Mouse (Mus musculus) hindbrain, embryonic 14.5 days (tissue): Measurements from ENCODE around the gene Olfr1472. TPM values are rescaled to one million over a fixed set of nuclear protein-coding genes. Genes with fewer than 3 reads are reported as not detected.
"Not testable (repeated sequence)": the region's sequence is repeated elsewhere in the genome, so short reads cannot be mapped to it uniquely, and the experiment has no call there.

Experiments
- ATAC-seq: fragments of 200-750 bp; cut with Nextera tagmentation; 2 replicates; pipeline ENCODE4 v1.8.0; 2017; ENCODE audit warnings: moderate number of reproducible peaks, mild to moderate bottlenecking, moderate TSS enrichment, moderate library complexity; ENCODE audit not compliant: low FRiP score
- DNase-seq: peaks from one replicate; pipeline ENCODE4 v3.0.0-alpha.2; 2015; ENCODE audit warnings: low spot score
- H3K27ac ChIP-seq: fragments of 300-500 bp; sonication (generic); 2 replicates; pipeline ENCODE4 v1.5.1; 2014; ENCODE audit warnings: mild to moderate bottlenecking, moderate library complexity
- H3K27me3 ChIP-seq: fragments of 300-500 bp; sonication (generic); 2 replicates; pipeline ENCODE4 v1.6.1; 2014; ENCODE audit warnings: mild to moderate bottlenecking, low read length, mixed read lengths; ENCODE audit not compliant: control insufficient read depth, insufficient read depth
- H3K36me3 ChIP-seq: fragments of 300-500 bp; sonication (generic); replicated peaks from 2 replicates; pipeline ENCODE4 v1.6.1; 2014; ENCODE audit not compliant: control insufficient read depth, insufficient read depth
- H3K4me1 ChIP-seq: fragments of 300-500 bp; sonication (generic); replicated peaks from 2 replicates; pipeline ENCODE4 v1.6.1; 2014; ENCODE audit warnings: antibody characterized with exemption, low read length, mixed read lengths; ENCODE audit not compliant: control insufficient read depth, insufficient read depth
- H3K4me2 ChIP-seq: fragments of 300-500 bp; sonication (generic); replicated peaks from 2 replicates; pipeline ENCODE4 v1.6.1; 2014; ENCODE audit warnings: mild to moderate bottlenecking, moderate library complexity
- H3K4me3 ChIP-seq: fragments of 300-500 bp; sonication (generic); replicated peaks from 2 replicates; pipeline ENCODE4 v1.5.1; 2014; ENCODE audit warnings: mild to moderate bottlenecking, low read length
- H3K9ac ChIP-seq: fragments of 300-500 bp; sonication (generic); 2 replicates; pipeline ENCODE4 v1.6.1; 2014
- H3K9me3 ChIP-seq: fragments of 300-500 bp; sonication (generic); 2 replicates; pipeline ENCODE4 v1.6.1; 2016; ENCODE audit warnings: low read length; ENCODE audit not compliant: control insufficient read depth
- WGBS: fragments of 180-500 bp; shearing (Covaris S2); extraction: QIAGEN DNeasy Blood & Tissue Kit; methylation state at CpG from one replicate; pipeline ENCODE4 v1.1.7; 2014; 5-methylcytosine and 5-hydroxymethylcytosine counted together
- polyA plus RNA-seq: library from polyadenylated mRNA; unstranded; fragments of >200 nt; fragmentation: Nextera tagmentation; extraction: Ambion mirVana; gene quantifications from 2 replicates; pipeline ENCODE4 v1.2.1, GENCODE M21; 2014

Olfr1472 gene
- not detected in 2 replicates for polyA plus RNA-seq

- no peak for ATAC-seq
Measured at GRCm38 (mm10) chr19:13455986-13456385, at the start of gene Olfr1472. Gene Olfr1472, minus strand, starts transcription at chr19:13456086.

DNA sequence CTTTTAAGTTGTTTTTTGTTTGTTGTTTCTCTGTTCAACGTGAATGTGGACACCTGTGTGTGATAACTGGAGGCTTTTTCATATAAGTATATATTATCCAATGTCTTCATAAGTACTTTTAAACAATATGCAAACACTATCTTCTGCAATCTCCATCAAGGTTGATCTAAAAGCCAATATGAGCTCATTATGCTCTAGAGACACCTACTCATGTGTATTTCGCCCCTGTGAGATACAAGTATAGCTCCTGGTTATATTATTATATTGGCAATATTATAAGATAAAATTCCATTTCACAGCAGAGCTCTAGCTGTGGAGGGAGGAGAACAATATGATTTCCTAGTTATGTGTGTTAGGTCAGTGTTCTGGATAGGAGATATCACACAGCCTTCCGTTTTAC lies 44.4 kb upstream of the Olfr1472 start, which contains the start of gene Olfr1477:
TSS of gene Olfr1477 (plus strand) at position 301 of the 400 bp plus-strand sequence.
- WGBS, result 77% methylated on average over 3 of the region's 3 CpGs
- H3K9me3 ChIP-seq, result 0 out of 2 replicates have a peak, but pooled peaks cover 2% of the 10 kb centered on the region
- no peak within 1 kb of the TSS for H3K9ac ChIP-seq
- ATAC-seq, result no peak
- no peak within 1 kb of the TSS for H3K27ac ChIP-seq
- no peaks in the 10 kb centered on the region for H3K4me1 ChIP-seq
- no peak within 1 kb of the TSS for H3K4me2 ChIP-seq
- no peak within 1 kb of the TSS for H3K4me3 ChIP-seq
- no peaks in the 10 kb centered on the region for H3K36me3 ChIP-seq
- DNase-seq, result no peak
- no peaks in the 10 kb centered on the region for H3K27me3 ChIP-seq

More at GRCm38 (mm10) chr19:13455986-13456385, at the start of gene Olfr1472:
- H3K36me3 ChIP-seq, result no peaks in the 10 kb centered on the region
- H3K27me3 ChIP-seq, result no peaks in the 10 kb centered on the region
- no peak within 1 kb of the TSS for H3K4me2 ChIP-seq
- no peaks in the 10 kb centered on the region for H3K4me1 ChIP-seq
- no peak within 1 kb of the TSS for H3K27ac ChIP-seq
- WGBS, result 83% methylated on average over 1 of the region's 1 CpGs
- H3K9ac ChIP-seq, result no peak within 1 kb of the TSS
- H3K4me3 ChIP-seq, result no peak within 1 kb of the TSS
- no peak for DNase-seq
- H3K9me3 ChIP-seq, result 0 out of 2 replicates have a peak, but pooled peaks cover 6% of the 10 kb centered on the region

GRCm38 (mm10) chr19:13480096-13480495 lies 24.2 kb upstream of the Olfr1472 start, which contains the start of gene Olfr1475:
Gene Olfr1475, minus strand, starts transcription at chr19:13480196.
- Histone ChIP-seq H3K36me3 (no peaks in the 10 kb centered on the region), H3K9me3 (peaks cover 4% of the 10 kb centered on the region; the same call in 1 of the 2 replicates), H3K4me2 (no peak within 1 kb of the TSS), H3K4me3 (no peak within 1 kb of the TSS), H3K27ac (no peak within 1 kb of the TSS), H3K9ac (no peak within 1 kb of the TSS), H3K27me3 (no peaks in the 10 kb centered on the region), H3K4me1 (no peaks in the 10 kb centered on the region)
- ATAC-seq (no peak), DNase-seq (no peak)

- not testable (repeated sequence) for H3K27me3 ChIP-seq, H3K4me1 ChIP-seq, ATAC-seq, H3K4me3 ChIP-seq, H3K9ac ChIP-seq, DNase-seq, H3K27ac ChIP-seq, H3K9me3 ChIP-seq, H3K36me3 ChIP-seq, H3K4me2 ChIP-seq
- 77% methylated on average over 4 of the region's 4 CpGs for WGBS
Measured at GRCm38 (mm10) chr19:13469265-13469664, 13.4 kb upstream of the Olfr1472 start, which contains the start of gene Olfr1474. Gene Olfr1474, plus strand, starts transcription at chr19:13469565.

GRCm38 (mm10) chr19:13443109-13443508 lies 12.8 kb downstream of the Olfr1472 start, which contains the start of gene Olfr1471:
Gene Olfr1471, plus strand, starts transcription at chr19:13443409.
- H3K4me2 ChIP-seq, H3K27ac ChIP-seq, H3K4me1 ChIP-seq, H3K9ac ChIP-seq, ATAC-seq, H3K36me3 ChIP-seq, DNase-seq, H3K27me3 ChIP-seq, H3K4me3 ChIP-seq: not testable (repeated sequence)
- peaks cover 10% of the 10 kb centered on the region; the same call in 1 of the 2 replicates for H3K9me3 ChIP-seq
- 80% methylated on average over 2 of the region's 2 CpGs for WGBS

- Histone ChIP-seq H3K27me3 (no peaks in the 10 kb centered on the region), H3K27ac (no peak within 1 kb of the TSS), H3K4me1 (no peaks in the 10 kb centered on the region), H3K9me3 (peaks cover 39% of the 10 kb centered on the region; the same call in 1 of the 2 replicates), H3K9ac (no peak within 1 kb of the TSS), H3K4me2 (no peak within 1 kb of the TSS), H3K4me3 (no peak within 1 kb of the TSS), H3K36me3 (no peaks in the 10 kb centered on the region)
- no peak for ATAC-seq
- no peak for DNase-seq
- 86% methylated on average over 2 of the region's 2 CpGs for WGBS
Measured at GRCm38 (mm10) chr19:13407549-13407948, 48.3 kb downstream of the Olfr1472 start, which contains the start of gene Olfr1469. Gene Olfr1469, plus strand, starts transcription at chr19:13407849.

Other genes starting within 250 kb of the Olfr1472 start
- gene Olfr1463, start 224.8 kb downstream of the Olfr1472 start, polyA plus RNA-seq, result not detected in 2 replicates
- gene Olfr1465, start 140.5 kb downstream of the Olfr1472 start, polyA plus RNA-seq, result not detected in 2 replicates
- gene Olfr1466, start 117.2 kb downstream of the Olfr1472 start, polyA plus RNA-seq, result not detected in 2 replicates
- not detected in 2 replicates for gene Olfr1467, start 93.8 kb downstream of the Olfr1472 start, polyA plus RNA-seq
- gene Olfr1469, start 48.2 kb downstream of the Olfr1472 start, polyA plus RNA-seq, result not detected in 2 replicates
- gene Olfr1471, start 12.7 kb downstream of the Olfr1472 start, polyA plus RNA-seq, result not detected in 2 replicates
- gene Olfr1474, start 13.5 kb upstream of the Olfr1472 start, polyA plus RNA-seq, result not detected in 2 replicates
- not detected in 2 replicates for gene Olfr1475, start 24.1 kb upstream of the Olfr1472 start, polyA plus RNA-seq
- gene Olfr1477, start 44.5 kb upstream of the Olfr1472 start, polyA plus RNA-seq, result not detected in 2 replicates
- not detected in 2 replicates for gene Olfr1480, start 71.8 kb upstream of the Olfr1472 start, polyA plus RNA-seq
- gene Olfr1484, start 127.4 kb upstream of the Olfr1472 start, polyA plus RNA-seq, result not detected in 2 replicates
- not detected in 2 replicates for gene Olfr1487, start 161.3 kb upstream of the Olfr1472 start, polyA plus RNA-seq
- gene Olfr1489, start 175.5 kb upstream of the Olfr1472 start, polyA plus RNA-seq, result not detected in 2 replicates
- not detected in 2 replicates for gene Olfr1490, start 195.0 kb upstream of the Olfr1472 start, polyA plus RNA-seq
- gene Olfr1491, start 241.2 kb upstream of the Olfr1472 start, polyA plus RNA-seq, result not detected in 2 replicates